Mouse (Mus musculus) lung, adult 2 months (tissue): ENCODE measurements at regions not wholly inside any gene's neighbourhood (a gene's known extent, or its start where the extent isn't known, plus 50 kb on each side); places are given as distances from the start of the nearest gene placed in this dataset.
"Not testable (repeated sequence)": the region's sequence is repeated elsewhere in the genome, so short reads cannot be mapped to it uniquely, and the experiment has no call there.

ENCODE experiments used
- CTCF ChIP-seq: fragments of 200-500 bp; IDR thresholded peaks from 2 replicates; pipeline ENCODE4 v1.5.1; 2011; ENCODE audit warnings: mild to moderate bottlenecking, low read length, control low read depth; ENCODE audit not compliant: insufficient read depth
- POLR2A ChIP-seq: fragments of 200-500 bp; IDR thresholded peaks from 2 replicates; pipeline ENCODE4 v1.6.1; 2011; ENCODE audit warnings: low read depth, mild to moderate bottlenecking, control low read depth, low read length, borderline replicate concordance; ENCODE audit errors: extremely low read depth

DNA sequence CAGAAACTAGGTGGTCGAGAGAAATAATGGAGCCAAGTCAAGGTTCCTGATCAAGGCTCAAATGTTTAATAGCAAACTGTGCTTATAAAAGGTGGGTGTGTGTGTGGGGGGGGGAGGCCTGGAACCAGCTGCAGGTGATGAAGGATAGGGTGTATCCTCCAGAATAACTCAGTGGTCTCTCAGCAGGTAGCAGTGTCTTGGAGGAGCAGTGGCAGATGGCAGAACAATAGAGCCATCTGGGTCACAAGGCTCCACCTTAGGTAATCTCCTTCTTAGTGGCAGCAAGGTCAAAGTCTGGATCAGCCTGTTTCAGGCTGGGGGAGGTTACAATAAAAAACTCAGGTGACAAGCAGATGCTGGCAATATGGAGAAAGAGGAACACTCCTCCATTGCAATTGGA is 221.4 kb downstream of the Tbl1xr1 start:
- not testable (repeated sequence) for TF ChIP-seq POLR2A, CTCF
